Mouse (Mus musculus) lung, postnatal 0 days (tissue): ENCODE results near the gene Tmem45a2.

ENCODE experiments used
- CTCF ChIP-seq: IDR thresholded peaks from 2 replicates; pipeline ENCODE4 v1.5.1; 2016; ENCODE audit warnings: antibody characterized with exemption, mild to moderate bottlenecking
- EP300 ChIP-seq: IDR thresholded peaks from 2 replicates; pipeline ENCODE4 v1.6.1; 2016; ENCODE audit warnings: antibody characterized with exemption, mild to moderate bottlenecking, control low read depth

DNA sequence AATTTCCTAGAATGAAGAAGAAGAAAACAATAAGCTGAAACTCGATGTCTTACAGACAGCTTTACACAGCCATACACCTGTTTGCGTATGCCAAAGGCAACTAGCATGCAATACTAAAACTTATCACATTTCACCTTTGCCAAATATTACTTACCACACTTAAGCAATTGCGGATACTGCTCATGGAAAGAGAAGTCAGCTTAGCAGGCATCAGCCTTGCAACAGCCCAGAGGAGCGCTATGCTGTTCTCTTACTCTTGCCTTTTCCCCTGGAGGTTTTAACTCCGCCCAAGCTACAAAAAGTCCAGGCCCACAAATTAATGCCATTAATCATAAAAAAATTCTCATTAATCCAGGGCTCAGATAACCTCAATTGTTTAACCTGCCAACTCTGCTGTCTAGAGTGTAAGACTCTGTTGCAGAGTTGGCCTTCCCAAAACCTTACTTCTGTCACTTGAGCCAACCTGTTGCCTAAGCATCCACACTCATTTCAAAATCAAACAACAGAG lies at the start of gene Tmem45a2:
- TF ChIP-seq EP300 (no peak), CTCF (no peak)
